Mouse (Mus musculus): ENCODE measurements around the gene Nbr1. TPM values are rescaled to one million over a fixed set of nuclear protein-coding genes. Genes with fewer than 3 reads are reported as not detected.

The Nbr1 gene
- polyA plus RNA-seq (2015; fragmentation: Nextera tagmentation; extraction: Ambion mirVana) = 47.0 TPM in 2 replicates

GRCm38 (mm10) chr11:101551751-101552475 is at the start of gene Nbr1, which contains the start of gene Brca1:
Gene Nbr1 (plus strand): TSS chr11:101552149.
Gene Brca1 (minus strand): TSS chr11:101551955.

DNA sequence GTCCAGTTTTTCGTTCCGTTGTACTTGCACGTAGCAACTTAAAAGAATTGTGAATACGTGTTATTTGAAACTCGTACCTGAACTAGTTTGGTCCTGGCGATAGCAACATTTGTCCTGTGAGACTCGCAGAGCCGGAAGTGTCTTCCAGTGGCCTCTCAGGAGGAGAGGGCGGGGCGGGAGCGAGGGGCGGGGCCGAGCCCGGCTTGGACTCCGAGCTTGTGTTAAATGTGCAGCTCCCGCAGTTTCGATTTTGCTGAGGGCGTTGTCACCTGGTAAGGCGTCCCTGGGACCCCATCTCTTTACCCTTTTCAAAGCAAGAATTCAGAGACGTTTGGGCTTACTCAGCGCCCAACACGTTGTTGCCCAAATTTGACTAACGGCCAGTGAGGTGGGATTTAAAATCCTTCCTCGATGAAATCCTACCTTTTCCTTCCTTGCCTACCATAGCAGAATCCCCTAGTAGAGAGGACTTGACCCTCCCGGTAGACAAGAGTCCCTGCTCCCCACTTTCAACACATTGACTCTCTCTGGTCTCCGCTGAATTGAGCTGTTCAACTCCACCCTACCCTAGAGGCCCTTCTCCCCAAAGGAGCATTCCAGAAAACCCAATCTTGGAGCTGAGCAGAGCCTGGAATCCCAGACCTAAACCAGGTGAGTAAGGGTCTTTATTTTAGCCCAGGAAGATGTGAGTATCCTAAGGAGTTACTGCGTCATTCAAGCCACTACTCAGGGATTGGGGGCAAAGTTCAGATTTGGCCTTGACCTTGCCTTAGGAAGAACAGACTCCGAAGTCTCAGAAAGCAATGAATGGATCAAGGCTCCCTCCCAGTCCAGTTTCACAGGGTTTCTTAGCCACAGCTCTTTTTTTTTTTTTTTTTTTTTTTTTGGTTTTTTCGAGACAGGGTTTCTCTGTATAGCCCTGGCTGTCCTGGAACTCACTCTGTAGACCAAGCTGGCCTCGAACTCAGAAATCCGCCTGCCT is 30.4 kb downstream of the Nbr1 start, which contains the start of gene Tmem106a:
Gene Tmem106a (plus strand): TSS at position 189 of the 982 bp plus-strand sequence.

DNA sequence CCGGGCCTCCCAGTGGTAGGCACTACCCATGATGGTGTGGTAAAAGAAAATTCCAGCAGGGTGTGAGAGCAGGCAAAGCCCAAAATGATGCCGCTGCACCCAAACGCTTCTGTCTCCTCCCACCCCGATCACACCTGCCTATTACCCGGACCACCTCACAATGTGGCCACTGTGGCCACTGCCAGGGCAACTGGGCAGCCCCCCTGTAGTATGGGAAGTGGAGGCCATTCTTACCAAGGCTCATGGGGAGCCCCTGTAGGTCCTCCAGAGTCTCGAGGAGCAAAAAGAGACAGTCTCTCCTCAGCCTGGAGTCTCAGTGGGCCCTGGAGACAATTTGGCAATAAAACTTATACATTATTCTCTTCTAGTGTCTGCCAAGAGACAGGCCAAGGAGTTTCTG is 47.2 kb downstream of the Nbr1 start, which contains the start of gene Gm11634:
Gene Gm11634 (minus strand): TSS at position 101 of the 400 bp plus-strand sequence.

GRCm38 (mm10) chr11:101626995-101627856 is 75.3 kb downstream of the Nbr1 start, which contains the start of gene Rdm1:
Gene Rdm1 (plus strand): TSS chr11:101627195.

Other genes starting within 250 kb of the Nbr1 start
- gene Becn1, start 249.9 kb upstream of the Nbr1 start, polyA plus RNA-seq (2015; fragmentation: Nextera tagmentation; extraction: Ambion mirVana) = 131 and 140 TPM in 2 replicates
- gene Psme3, start 235.9 kb upstream of the Nbr1 start, polyA plus RNA-seq (2015; fragmentation: Nextera tagmentation; extraction: Ambion mirVana) = 80.5 and 81.0 TPM in 2 replicates
- gene Aoc2, start 227.1 kb upstream of the Nbr1 start, polyA plus RNA-seq (2015; fragmentation: Nextera tagmentation; extraction: Ambion mirVana) = 0.46 and 0.64 TPM in 2 replicates
- gene Aoc3, start 221.5 kb upstream of the Nbr1 start, polyA plus RNA-seq (2015; fragmentation: Nextera tagmentation; extraction: Ambion mirVana) = 0.18 and 0.34 TPM in 2 replicates
- gene G6pc, start 184.6 kb upstream of the Nbr1 start, polyA plus RNA-seq (2015; fragmentation: Nextera tagmentation; extraction: Ambion mirVana) = not detected in 2 replicates
- gene Aarsd1, start 134.5 kb upstream of the Nbr1 start, polyA plus RNA-seq (2015; fragmentation: Nextera tagmentation; extraction: Ambion mirVana) = 84.4 and 90.0 TPM in 2 replicates
- gene Gm27029, start 127.4 kb upstream of the Nbr1 start, polyA plus RNA-seq (2015; fragmentation: Nextera tagmentation; extraction: Ambion mirVana) = 5.1 and 6.6 TPM in 2 replicates
- gene Rundc1, start 127.1 kb upstream of the Nbr1 start, polyA plus RNA-seq (2015; fragmentation: Nextera tagmentation; extraction: Ambion mirVana) = 22.4 and 24.5 TPM in 2 replicates
- gene Ptges3l, start 126.8 kb upstream of the Nbr1 start, polyA plus RNA-seq (2015; fragmentation: Nextera tagmentation; extraction: Ambion mirVana) = 4.1 and 4.5 TPM in 2 replicates
- 246 and 275 TPM in 2 replicates for gene Rpl27, start 109.9 kb upstream of the Nbr1 start, polyA plus RNA-seq (2015; fragmentation: Nextera tagmentation; extraction: Ambion mirVana)
- 6.7 and 8.5 TPM in 2 replicates for gene Ifi35, start 103.7 kb upstream of the Nbr1 start, polyA plus RNA-seq (2015; fragmentation: Nextera tagmentation; extraction: Ambion mirVana)
- 163 and 168 TPM in 2 replicates for gene Rnd2, start 87.2 kb upstream of the Nbr1 start, polyA plus RNA-seq (2015; fragmentation: Nextera tagmentation; extraction: Ambion mirVana)
- gene Vat1, start 85.9 kb upstream of the Nbr1 start, polyA plus RNA-seq (2015; fragmentation: Nextera tagmentation; extraction: Ambion mirVana) = 103 and 115 TPM in 2 replicates
- gene Brca1, start 194 bp upstream of the Nbr1 start, polyA plus RNA-seq (2015; fragmentation: Nextera tagmentation; extraction: Ambion mirVana) = 1.8 and 1.9 TPM in 2 replicates
- gene Tmem106a, start 30.1 kb downstream of the Nbr1 start, polyA plus RNA-seq (2015; fragmentation: Nextera tagmentation; extraction: Ambion mirVana) = 5.8 and 7.7 TPM in 2 replicates
- not detected in 2 replicates for gene Gm11634, start 47.1 kb downstream of the Nbr1 start, polyA plus RNA-seq (2015; fragmentation: Nextera tagmentation; extraction: Ambion mirVana)
- 14.5 and 18.1 TPM in 2 replicates for gene Rdm1, start 75.0 kb downstream of the Nbr1 start, polyA plus RNA-seq (2015; fragmentation: Nextera tagmentation; extraction: Ambion mirVana)
- gene Arl4d, start 113.4 kb downstream of the Nbr1 start, polyA plus RNA-seq (2015; fragmentation: Nextera tagmentation; extraction: Ambion mirVana) = 7.3 and 8.9 TPM in 2 replicates
- gene Dhx8, start 180.8 kb downstream of the Nbr1 start, polyA plus RNA-seq (2015; fragmentation: Nextera tagmentation; extraction: Ambion mirVana) = 21.7 and 27.2 TPM in 2 replicates
- gene Etv4, start 233.2 kb downstream of the Nbr1 start, polyA plus RNA-seq (2015; fragmentation: Nextera tagmentation; extraction: Ambion mirVana) = 37.8 and 47.9 TPM in 2 replicates

Measured in neural tube, postnatal 0 days (tissue).